Mouse (Mus musculus) forebrain, embryonic 12.5 days (tissue): ENCODE data around the gene Rnase12. TPM values are rescaled to one million over a fixed set of nuclear protein-coding genes. Genes with fewer than 3 reads are reported as not detected.

Source experiments
- ATAC-seq: fragments of 200-750 bp; cut with Nextera tagmentation; 2 replicates; pipeline ENCODE4 v1.8.0; 2017; ENCODE audit warnings: moderate TSS enrichment; ENCODE audit not compliant: low FRiP score
- H3K27ac ChIP-seq: fragments of 300-500 bp; sonication (generic); 2 replicates; pipeline ENCODE4 v1.5.1; 2016; ENCODE audit warnings: mild to moderate bottlenecking
- H3K27me3 ChIP-seq: fragments of 300-500 bp; sonication (generic); 2 replicates; pipeline ENCODE4 v1.6.1; 2016; ENCODE audit warnings: mild to moderate bottlenecking
- H3K36me3 ChIP-seq: fragments of 300-500 bp; sonication (generic); replicated peaks from 2 replicates; pipeline ENCODE4 v1.6.1; 2016; ENCODE audit warnings: mild to moderate bottlenecking
- H3K4me1 ChIP-seq: fragments of 300-500 bp; sonication (generic); 2 replicates; pipeline ENCODE4 v1.6.1; 2016
- H3K4me2 ChIP-seq: fragments of 300-500 bp; sonication (generic); 2 replicates; pipeline ENCODE4 v1.6.1; 2016; ENCODE audit warnings: mild to moderate bottlenecking, moderate library complexity
- H3K4me3 ChIP-seq: fragments of 300-500 bp; sonication (generic); replicated peaks from 2 replicates; pipeline ENCODE4 v1.5.1; 2016; ENCODE audit warnings: mild to moderate bottlenecking
- H3K9ac ChIP-seq: fragments of 300-500 bp; sonication (generic); 2 replicates; pipeline ENCODE4 v1.6.1; 2016; ENCODE audit warnings: mild to moderate bottlenecking
- H3K9me3 ChIP-seq: fragments of 300-500 bp; sonication (generic); 2 replicates; pipeline ENCODE4 v1.6.1; 2016
- WGBS: fragments of 180-500 bp; shearing (Covaris S2); methylation state at CpG from one replicate; pipeline ENCODE4 v1.1.7; 2016; 5-methylcytosine and 5-hydroxymethylcytosine counted together
- polyA plus RNA-seq: library from polyadenylated mRNA; unstranded; fragments of >200 nt; fragmentation: Nextera tagmentation; extraction: Ambion mirVana; gene quantifications from 2 replicates; pipeline ENCODE4 v1.2.1, GENCODE M21; 2016

The Rnase12 gene
- polyA plus RNA-seq, 1 experiment from 2014 or later: not detected

- 98% methylated on average over 2 of the region's 2 CpGs for WGBS
- ATAC-seq: no peak
Observed at GRCm38 (mm10) chr14:51081035-51081434, 23.6 kb upstream of the Rnase12 start.

GRCm38 (mm10) chr14:51079180-51079579 lies 21.7 kb upstream of the Rnase12 start:
- Histone ChIP-seq H3K27me3 (peaks cover 17% of the 10 kb centered on the region), H3K4me3 (no peak overlapping the region), H3K4me2 (no peak overlapping the region), H3K4me1 (peaks cover 7% of the 10 kb centered on the region), H3K27ac (no peak overlapping the region), H3K9ac (no peak overlapping the region), H3K9me3 (no peaks in the 10 kb centered on the region), H3K36me3 (no peaks in the 10 kb centered on the region)
- 95% methylated on average over 1 of the region's 1 CpGs for WGBS
- ATAC-seq: no peak

More at GRCm38 (mm10) chr14:51081035-51081434, 23.6 kb upstream of the Rnase12 start:
- H3K4me1 ChIP-seq: peaks cover 7% of the 10 kb centered on the region
- H3K36me3 ChIP-seq: no peaks in the 10 kb centered on the region
- no peak overlapping the region for H3K9ac ChIP-seq
- no peaks in the 10 kb centered on the region for H3K9me3 ChIP-seq
- H3K27ac ChIP-seq: no peak overlapping the region
- H3K4me2 ChIP-seq: no peak overlapping the region
- H3K27me3 ChIP-seq: peaks cover 18% of the 10 kb centered on the region
- no peak overlapping the region for H3K4me3 ChIP-seq

- Histone ChIP-seq H3K4me3 (no peak within 1 kb of the TSS), H3K36me3 (no peaks in the 10 kb centered on the region), H3K9ac (no peak within 1 kb of the TSS), H3K4me2 (no peak within 1 kb of the TSS), H3K27me3 (no peaks in the 10 kb centered on the region), H3K4me1 (no peaks in the 10 kb centered on the region), H3K9me3 (no peaks in the 10 kb centered on the region), H3K27ac (no peak within 1 kb of the TSS)
- 89% methylated on average over 3 of the region's 3 CpGs for WGBS
- no peak for ATAC-seq
Observed at GRCm38 (mm10) chr14:51074335-51074734, 16.9 kb upstream of the Rnase12 start, which contains the start of gene Olfr750. Gene Olfr750 (minus strand): TSS chr14:51074435.

GRCm38 (mm10) chr14:51069617-51070016 lies 12.2 kb upstream of the Rnase12 start:
- Histone ChIP-seq H3K9ac (no peak overlapping the region), H3K27me3 (no peaks in the 10 kb centered on the region), H3K27ac (no peak overlapping the region), H3K4me3 (no peak overlapping the region), H3K4me1 (0 out of 2 replicates have a peak, but pooled peaks cover 8% of the 10 kb centered on the region), H3K4me2 (no peak overlapping the region), H3K36me3 (no peaks in the 10 kb centered on the region), H3K9me3 (no peaks in the 10 kb centered on the region)
- ATAC-seq: no peak
- 95% methylated on average over 2 of the region's 2 CpGs for WGBS

GRCm38 (mm10) chr14:51068956-51069355 lies 11.5 kb upstream of the Rnase12 start:
- Histone ChIP-seq H3K4me3 (no peak overlapping the region), H3K4me2 (no peak overlapping the region), H3K36me3 (no peaks in the 10 kb centered on the region), H3K9ac (no peak overlapping the region), H3K4me1 (0 out of 2 replicates have a peak, but pooled peaks cover 8% of the 10 kb centered on the region), H3K27ac (no peak overlapping the region), H3K27me3 (no peaks in the 10 kb centered on the region), H3K9me3 (no peaks in the 10 kb centered on the region)
- ATAC-seq: no peak
- WGBS: 93% methylated on average over 5 of the region's 5 CpGs

GRCm38 (mm10) chr14:51060761-51061160 lies 3.3 kb upstream of the Rnase12 start:
- Histone ChIP-seq H3K4me1 (peaks cover 6% of the 10 kb centered on the region; the same call in 1 of the 2 replicates), H3K4me2 (no peak overlapping the region), H3K27me3 (peaks cover 23% of the 10 kb centered on the region), H3K4me3 (no peak overlapping the region), H3K36me3 (no peaks in the 10 kb centered on the region), H3K9ac (no peak overlapping the region), H3K9me3 (no peaks in the 10 kb centered on the region), H3K27ac (no peak overlapping the region)
- WGBS: 88% methylated on average over 5 of the region's 5 CpGs
- no peak for ATAC-seq

GRCm38 (mm10) chr14:51054243-51055237 lies 2.9 kb downstream of the Rnase12 start:
- no peak overlapping the region for H3K27ac ChIP-seq
- no peaks in the 10 kb centered on the region for H3K9me3 ChIP-seq
- peak overlapping the region; percentile 15; the same call in 1 of the 2 replicates for H3K4me2 ChIP-seq
- ATAC-seq: no peak
- peaks cover 12% of the 10 kb centered on the region for H3K4me1 ChIP-seq
- no peak overlapping the region for H3K9ac ChIP-seq
- no peak overlapping the region for H3K4me3 ChIP-seq
- H3K36me3 ChIP-seq: no peaks in the 10 kb centered on the region
- WGBS: 17% methylated on average over 13 of the region's 13 CpGs
- H3K27me3 ChIP-seq: peaks cover 33% of the 10 kb centered on the region

- ATAC-seq: no peak
- Histone ChIP-seq H3K9ac (no peak overlapping the region), H3K27me3 (peaks cover 39% of the 10 kb centered on the region), H3K27ac (no peak overlapping the region), H3K4me2 (no peak overlapping the region), H3K9me3 (no peaks in the 10 kb centered on the region), H3K36me3 (no peaks in the 10 kb centered on the region), H3K4me1 (peaks cover 12% of the 10 kb centered on the region), H3K4me3 (no peak overlapping the region)
- whole genome bisulfite sequencing: 45% methylated on average over 5 of the region's 5 CpGs
Observed at GRCm38 (mm10) chr14:51053176-51053575, 4.3 kb downstream of the Rnase12 start.

GRCm38 (mm10) chr14:51051941-51052340 lies 5.5 kb downstream of the Rnase12 start:
- WGBS: 66% methylated on average over 5 of the region's 5 CpGs
- peaks cover 32% of the 10 kb centered on the region for H3K27me3 ChIP-seq
- no peaks in the 10 kb centered on the region for H3K36me3 ChIP-seq
- H3K9ac ChIP-seq: no peak overlapping the region
- no peak for ATAC-seq
- no peak overlapping the region for H3K4me2 ChIP-seq
- no peaks in the 10 kb centered on the region for H3K9me3 ChIP-seq
- no peak overlapping the region for H3K27ac ChIP-seq
- H3K4me3 ChIP-seq: no peak overlapping the region
- peaks cover 12% of the 10 kb centered on the region for H3K4me1 ChIP-seq

GRCm38 (mm10) chr14:51050063-51050462 lies 7.4 kb downstream of the Rnase12 start, which contains the start of gene Rnase11:
Gene Rnase11 (minus strand): TSS chr14:51050163.
- Histone ChIP-seq H3K4me2 (no peak within 1 kb of the TSS), H3K9me3 (no peaks in the 10 kb centered on the region), H3K27ac (no peak within 1 kb of the TSS), H3K9ac (no peak within 1 kb of the TSS), H3K36me3 (no peaks in the 10 kb centered on the region), H3K4me1 (peaks cover 12% of the 10 kb centered on the region), H3K27me3 (peaks cover 28% of the 10 kb centered on the region), H3K4me3 (no peak within 1 kb of the TSS)
- ATAC-seq: no peak
- WGBS: 76% methylated on average over 2 of the region's 2 CpGs

GRCm38 (mm10) chr14:51047846-51048245 lies 9.6 kb downstream of the Rnase12 start:
- 79% methylated on average over 5 of the region's 5 CpGs for WGBS
- ATAC-seq: no peak

GRCm38 (mm10) chr14:51041769-51042168 lies 15.7 kb downstream of the Rnase12 start, which contains the start of gene Rnase9:
Gene Rnase9 (minus strand): TSS chr14:51041869.
- no peak within 1 kb of the TSS for H3K27ac ChIP-seq
- no peak within 1 kb of the TSS for H3K4me2 ChIP-seq
- no peaks in the 10 kb centered on the region for H3K9me3 ChIP-seq
- no peaks in the 10 kb centered on the region for H3K4me1 ChIP-seq
- no peak within 1 kb of the TSS for H3K4me3 ChIP-seq
- WGBS: 66% methylated on average over 6 of the region's 6 CpGs
- ATAC-seq: no peak
- H3K9ac ChIP-seq: no peak within 1 kb of the TSS
- no peaks in the 10 kb centered on the region for H3K36me3 ChIP-seq
- H3K27me3 ChIP-seq: no peaks in the 10 kb centered on the region

More at GRCm38 (mm10) chr14:51047846-51048245, 9.6 kb downstream of the Rnase12 start:
- no peaks in the 10 kb centered on the region for H3K9me3 ChIP-seq
- no peaks in the 10 kb centered on the region for H3K36me3 ChIP-seq
- H3K27me3 ChIP-seq: peaks cover 23% of the 10 kb centered on the region
- no peak overlapping the region for H3K9ac ChIP-seq
- H3K4me1 ChIP-seq: no peaks in the 10 kb centered on the region
- no peak overlapping the region for H3K4me2 ChIP-seq
- H3K4me3 ChIP-seq: no peak overlapping the region
- no peak overlapping the region for H3K27ac ChIP-seq
